Mouse (Mus musculus) urinary bladder, adult 2 months (tissue): Measurements from ENCODE around the gene Mllt3. TPM values are rescaled to one million over a fixed set of nuclear protein-coding genes. Genes with fewer than 3 reads are reported as not detected.

Experiments used
- DNase-seq: peaks from one replicate; pipeline ENCODE4 v3.0.0; 2022; ENCODE audit warnings: low spot score
- polyA plus RNA-seq: library from polyadenylated mRNA; depleted of rRNA; stranded (reverse); fragments of >200 nt; gene quantifications from 2 replicates; pipeline ENCODE4 v1.2.3, GENCODE M21; 2012; rRNA removed

Gene Mllt3
- 13.9 and 17.1 TPM in 2 replicates for polyA plus RNA-seq

DNA sequence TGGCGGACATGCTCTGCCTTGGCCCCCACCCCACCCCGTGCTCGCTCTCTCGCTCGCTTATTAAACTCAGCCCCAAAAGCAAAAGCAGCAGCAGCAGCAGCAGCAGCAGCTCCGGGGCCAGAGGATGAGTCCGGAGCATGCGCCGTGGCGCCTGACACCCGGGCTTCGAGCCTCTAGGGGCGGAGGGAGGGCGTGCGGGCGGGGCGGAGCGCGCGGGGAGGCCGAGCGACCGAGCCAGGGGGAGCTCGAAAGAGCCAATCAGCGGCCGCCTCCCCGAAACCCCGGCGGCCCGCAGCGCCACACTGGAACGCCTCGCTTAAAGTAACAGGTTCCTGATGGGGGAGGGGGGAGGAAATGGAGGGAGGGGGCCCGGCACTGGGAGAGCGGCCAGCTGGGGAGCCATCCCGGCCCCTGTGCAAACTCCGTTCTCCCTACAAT is at the start of gene Mllt3:
TSS of gene Mllt3 (minus strand) at position 149 of the 438 bp plus-strand sequence.
- peak; percentile 85 for DNase-seq

DNA sequence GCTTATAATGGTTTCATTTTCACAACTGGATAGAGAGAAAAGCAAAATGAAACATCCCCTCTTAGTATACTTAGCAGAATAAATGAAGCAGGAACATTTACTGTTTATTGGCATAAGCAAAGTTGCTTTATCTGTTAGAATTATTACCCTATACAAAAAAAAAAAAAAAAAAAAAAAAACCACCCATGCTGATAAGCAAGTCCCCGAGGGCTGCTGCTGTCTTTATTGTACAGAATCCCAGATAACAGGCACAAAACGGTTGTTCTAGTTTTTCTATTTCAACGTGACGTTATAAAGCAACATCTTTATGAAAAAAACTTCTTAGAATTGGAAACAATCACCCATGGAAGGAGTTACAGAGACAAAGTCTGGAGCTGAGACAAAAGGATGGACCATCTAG is 49.2 kb upstream of the Mllt3 start:
- DNase-seq, result no peak

DNA sequence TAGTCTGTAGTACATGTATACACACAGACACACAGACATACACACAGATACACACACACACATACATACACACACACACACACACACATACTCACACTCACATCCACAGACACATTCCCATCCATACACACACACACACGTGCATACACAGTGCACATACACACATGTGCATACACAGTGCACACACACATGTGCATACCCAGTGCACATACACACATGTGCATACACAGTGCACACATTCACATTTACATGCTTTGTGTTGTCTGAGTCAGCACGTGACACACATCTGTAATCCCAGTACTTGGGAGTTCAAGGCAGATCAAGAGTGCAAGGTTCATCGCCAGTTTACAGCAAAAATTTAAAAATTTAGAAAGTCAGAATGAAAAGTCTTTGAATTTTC is 48.7 kb upstream of the Mllt3 start:
- DNase-seq, result no peak

DNA sequence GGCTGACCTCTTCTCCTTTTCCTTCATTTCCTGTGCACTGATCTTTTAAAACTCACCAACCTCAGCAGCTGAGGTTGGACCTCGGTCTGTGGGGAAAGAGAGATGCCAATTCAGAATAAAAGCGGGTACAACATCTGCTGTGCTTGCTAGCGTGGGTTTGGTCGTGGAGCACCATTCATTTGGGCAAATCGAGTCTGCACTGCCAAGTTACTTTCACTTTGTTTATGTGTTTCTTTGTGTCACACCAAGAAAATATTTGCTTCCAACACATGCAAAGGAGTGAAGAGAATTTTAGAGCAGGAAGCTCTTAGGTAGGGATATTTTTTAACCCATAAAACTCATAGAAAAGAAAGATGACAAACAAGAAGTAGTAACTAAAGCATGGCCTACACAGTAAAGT is 48.3 kb upstream of the Mllt3 start:
- no peak for DNase-seq

DNA sequence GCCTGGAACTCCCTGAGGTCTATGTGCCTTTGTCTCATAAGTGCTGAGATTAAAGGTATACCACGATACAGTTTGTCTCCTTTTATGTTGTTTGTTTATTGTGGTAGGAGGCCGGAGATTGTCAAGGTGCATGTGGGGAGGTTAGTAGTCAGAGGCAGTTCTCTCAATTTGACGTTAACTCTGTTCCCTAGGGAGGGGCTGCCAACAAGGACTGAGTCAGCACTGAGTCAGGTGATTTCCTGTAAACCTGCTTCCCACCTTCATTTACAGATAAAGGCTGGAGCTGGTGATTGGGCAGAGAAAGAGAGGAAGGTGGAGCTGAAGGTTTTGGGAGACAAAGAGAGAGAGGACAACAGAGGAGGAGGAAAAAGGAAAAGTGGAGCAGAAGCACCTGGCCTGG is 45.8 kb upstream of the Mllt3 start:
- no peak for DNase-seq

DNA sequence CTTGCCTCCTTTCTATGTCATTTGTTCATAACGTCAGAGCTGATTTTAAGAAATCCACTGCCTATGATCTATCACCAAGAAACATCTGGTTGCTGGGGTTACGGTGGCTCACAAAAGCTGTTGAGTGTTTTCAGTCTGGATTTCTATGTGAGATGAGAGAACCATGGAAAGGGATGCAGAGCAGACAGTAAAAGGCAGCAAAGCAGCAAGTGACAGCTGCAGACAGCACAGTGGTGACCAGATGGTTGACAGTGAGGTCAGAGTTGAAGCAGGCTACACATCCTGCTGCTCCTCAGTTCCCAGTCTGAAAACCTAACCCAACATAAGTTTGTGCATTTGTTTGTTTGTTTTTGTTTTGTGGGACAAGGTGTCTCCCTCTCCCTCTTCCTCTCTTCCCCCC is 42.2 kb upstream of the Mllt3 start:
- no peak for DNase-seq

DNA sequence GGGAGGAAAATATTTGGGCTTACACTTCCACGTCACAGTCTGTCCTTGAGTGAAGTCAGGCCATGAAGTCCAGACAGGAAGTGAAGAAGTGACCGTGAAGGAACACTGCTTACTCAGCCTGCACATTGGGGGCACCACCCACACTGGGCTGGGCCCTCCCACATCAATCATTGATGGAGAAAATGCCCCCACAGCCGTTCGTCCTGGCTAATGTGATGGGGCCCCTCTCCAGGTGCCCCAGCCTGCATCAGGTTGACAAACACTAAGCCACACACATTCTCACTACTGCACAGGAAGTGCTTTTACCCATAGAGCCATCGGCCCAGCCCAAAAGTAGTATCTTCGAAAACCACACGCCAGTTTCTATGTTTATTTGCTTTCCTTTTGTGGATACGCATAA is 13.1 kb upstream of the Mllt3 start:
- no peak for DNase-seq

DNA sequence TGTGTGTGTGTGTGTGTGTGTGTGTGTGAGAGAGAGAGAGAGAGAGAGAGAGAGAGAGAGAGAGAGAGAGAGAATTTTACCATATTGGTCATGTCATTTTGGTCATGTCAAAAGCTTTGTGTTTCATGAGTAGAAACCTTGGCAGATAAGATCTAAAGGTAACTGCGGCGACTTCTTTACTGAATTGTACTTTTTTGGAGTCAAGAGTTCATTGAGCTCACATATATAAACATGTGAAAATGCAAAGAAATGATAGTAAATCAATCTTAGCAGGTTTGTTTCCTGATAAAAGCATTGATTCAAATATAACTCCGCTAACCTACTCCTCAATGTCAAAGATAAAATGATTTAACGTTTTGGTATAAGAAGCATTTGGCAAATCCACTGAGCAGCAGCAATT is 12.0 kb upstream of the Mllt3 start:
- DNase-seq, result no peak

DNA sequence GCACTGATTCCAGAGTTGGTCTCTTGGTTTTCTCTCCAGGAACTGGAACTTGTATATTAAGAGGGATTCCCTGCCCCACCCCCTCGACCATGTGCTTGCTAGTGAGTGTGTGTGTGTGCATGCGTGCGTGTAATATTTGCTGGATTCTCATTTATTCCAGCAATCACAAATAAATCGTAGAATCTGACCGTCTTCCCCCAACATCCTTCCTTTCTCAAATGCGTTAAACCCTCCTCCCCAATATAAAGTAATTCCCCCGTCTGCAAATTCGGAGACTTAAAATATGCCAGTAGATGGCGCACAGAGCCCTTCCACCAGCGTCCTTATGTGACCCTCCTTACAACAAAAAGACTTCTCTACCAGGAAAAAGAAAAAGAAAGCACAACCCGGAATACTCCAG is 2.2 kb upstream of the Mllt3 start:
- no peak for DNase-seq

DNA sequence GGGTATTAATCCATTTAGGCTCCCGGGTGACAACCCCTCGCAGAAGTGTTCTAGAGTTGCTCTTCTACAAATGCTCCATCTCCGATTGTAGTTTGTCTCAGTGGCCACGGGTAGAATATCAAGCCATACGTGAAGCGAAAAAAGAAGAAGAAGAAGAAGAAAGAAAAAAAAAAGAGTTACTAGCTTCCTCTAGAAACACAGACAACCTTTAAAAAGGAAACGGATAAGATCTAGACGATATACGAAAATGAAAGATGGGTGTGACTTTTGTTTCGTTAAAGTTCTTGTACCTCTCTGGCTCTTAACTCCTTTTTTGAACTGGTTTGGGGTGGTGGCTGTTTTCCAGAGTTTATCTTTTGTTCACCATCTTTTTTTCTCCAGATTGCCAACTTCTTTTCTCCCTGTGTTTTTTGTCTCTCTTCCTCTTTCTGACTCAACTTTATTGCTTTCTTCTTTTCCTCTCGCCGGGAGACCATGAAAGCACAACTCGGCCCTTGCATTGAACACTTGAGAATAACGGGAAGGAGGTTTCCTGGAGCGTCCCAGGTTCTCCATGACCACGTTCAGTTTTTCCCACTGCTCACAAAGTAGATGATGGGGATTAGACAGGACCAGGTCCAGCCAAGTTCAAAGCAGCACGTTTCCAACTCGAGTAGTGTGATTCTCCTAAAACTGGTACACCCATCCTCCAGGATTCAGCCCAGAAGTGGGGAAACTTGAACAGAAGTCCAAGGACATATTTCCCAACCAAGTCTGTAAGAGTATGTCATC is 1.4 kb upstream of the Mllt3 start:
- DNase-seq, result no peak

DNA sequence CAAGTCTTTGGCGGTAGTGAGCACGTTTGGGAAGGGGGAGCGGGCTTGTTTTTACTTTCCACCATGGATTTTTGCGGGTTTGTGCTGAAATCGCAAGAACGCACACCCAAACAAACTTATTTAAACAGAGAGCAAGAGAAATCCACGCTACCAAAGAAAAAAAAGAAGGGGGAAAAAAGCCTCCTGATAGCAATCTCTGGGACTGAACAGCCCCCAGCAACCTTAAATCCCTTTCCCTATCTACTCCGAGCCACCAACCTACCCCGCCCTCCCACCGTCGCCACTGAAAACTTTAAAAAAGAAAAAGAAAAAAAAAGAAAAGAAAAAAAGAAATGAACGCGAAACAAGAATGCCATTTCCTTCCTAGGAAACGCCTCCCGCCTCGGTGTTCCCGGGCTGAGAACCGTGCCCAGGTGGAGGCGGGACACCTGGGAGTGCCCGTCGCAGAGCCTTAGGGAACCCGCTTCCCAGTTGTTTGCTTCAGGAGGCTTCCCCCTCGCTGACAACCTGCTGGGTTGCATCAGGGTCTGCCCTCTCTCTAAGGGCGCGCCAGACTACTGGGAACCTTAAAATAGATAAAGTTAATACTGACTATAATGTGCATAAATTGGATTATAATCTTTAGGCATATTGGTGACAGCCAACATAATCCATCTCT is 694 bp upstream of the Mllt3 start:
- DNase-seq, result no peak

DNA sequence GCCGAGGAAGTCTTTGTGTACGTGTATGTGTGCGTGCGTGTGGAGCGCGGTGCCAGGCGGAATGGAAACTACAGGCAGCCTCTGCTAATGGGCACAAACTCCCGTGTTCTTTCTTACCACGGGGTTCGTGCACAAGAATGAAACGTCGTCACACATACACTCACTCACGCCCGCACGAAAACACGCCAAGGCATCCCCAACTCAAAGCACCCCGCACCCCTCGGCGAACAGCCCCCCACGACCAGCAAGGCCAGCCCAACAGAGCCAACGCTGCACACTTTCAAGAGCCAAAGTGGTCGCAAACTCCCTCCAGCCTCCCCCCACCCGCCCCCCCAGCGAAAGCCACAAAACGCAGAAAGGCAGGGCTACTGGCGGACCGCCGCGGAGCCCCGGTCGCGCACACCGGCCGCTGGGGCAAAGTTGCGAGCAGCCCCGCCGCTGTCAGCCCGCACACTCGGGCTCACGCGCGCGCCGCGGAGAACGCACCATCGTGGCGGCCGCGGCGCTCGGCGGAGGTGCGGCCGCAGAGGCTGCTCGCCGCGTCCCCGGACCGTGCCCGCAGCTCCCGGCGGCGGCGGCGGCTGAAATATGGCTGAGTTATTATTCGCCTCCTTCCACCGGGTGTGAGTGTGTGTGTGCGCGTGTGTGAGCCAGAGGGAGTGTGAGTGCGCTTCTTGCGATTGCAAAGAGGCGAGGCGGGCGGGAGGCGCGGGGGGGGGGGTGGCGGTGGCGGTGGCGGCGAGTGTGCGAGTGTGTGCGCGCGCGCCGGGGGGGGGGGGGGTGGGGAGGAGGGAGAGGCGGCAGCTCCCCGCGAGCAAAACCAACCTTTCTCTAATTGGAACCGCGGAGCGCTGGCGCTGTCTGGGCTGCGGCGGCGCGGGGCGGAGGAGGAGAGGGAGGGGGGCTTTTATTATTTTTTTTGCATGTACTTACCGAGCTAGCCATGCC is 739 bp downstream of the Mllt3 start:
- peak; percentile 48 for DNase-seq

DNA sequence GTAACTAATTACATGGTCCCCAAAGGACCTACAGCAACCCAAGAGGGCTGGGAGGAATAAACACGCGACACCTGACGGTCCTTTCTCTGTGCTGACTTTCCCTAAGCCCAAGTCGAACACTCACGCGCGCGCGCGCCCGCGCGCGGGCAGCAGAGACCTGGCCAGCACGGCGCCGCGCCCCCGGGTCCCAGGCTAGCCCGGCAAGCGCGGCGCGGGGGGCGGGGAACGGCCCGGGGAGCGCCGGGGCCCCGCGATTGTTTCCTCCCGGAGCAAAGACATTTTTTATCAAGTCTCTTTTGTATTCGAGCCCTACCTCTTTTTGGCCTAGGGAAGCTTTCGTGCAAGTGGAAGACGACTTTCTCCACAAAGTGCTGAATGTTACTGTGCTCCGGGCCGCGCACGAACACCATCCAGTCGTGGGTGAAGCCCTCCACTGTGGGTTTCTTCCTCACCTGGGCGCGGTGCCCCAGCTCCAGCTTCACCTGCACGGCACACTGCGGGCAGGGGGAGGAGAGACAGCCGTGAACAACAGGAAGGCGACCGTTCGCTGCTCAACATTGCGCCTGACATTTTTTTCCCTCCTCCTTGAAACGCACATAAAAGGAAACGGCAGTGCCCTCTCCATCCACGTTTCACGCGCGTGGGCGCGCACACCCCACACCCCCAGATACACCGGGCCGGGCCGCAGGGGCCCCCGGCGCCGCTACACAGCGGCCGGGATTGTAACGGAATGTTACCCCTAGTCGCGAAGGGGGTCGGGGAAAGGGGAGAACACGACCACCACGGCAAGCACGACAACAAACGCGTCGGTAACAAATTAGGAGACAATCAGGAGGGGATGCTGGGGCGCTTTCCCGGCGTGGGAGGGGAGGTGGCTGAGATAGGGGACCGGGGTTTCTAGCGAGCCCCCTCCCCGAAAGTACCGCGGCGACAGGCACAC is 1.7 kb downstream of the Mllt3 start:
- peak; percentile 34 for DNase-seq

DNA sequence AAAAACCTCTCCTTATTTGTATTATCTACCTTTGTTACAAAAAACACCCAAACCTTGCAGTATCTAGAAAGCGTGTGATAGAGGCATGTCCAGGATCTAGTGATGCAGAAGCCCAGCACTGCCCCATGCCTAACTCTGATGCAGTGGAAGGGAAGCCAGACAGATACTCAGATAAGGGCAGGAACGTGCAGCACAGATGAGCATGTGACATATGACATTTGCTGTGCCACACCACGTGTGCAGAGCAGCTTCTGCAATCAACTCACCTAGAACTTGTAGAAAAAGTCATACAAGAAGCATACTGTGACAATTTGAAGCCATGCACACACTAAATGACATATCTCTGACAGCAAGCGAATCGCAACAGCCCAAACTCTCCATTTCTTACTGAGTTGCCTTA is 9.6 kb downstream of the Mllt3 start:
- DNase-seq, result no peak

DNA sequence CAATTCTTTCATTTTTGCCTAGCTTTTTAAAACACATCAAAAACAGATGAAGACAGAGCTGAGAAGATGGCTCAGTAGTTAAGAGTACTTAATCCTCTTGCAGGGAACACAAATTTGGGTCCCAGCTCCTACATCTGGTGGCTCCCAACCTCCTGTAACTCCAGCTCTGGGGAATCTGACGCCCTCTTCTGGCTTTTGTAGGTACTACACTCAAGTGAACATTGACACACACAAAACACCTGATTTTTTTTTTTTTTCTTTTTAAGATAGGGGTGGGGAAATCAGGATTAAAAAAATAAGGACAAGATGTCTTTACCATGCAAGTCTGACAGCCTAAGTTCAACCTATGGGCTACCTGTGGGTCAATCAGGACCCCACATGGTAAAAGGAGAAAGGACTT is 10.5 kb downstream of the Mllt3 start:
- DNase-seq, result no peak

DNA sequence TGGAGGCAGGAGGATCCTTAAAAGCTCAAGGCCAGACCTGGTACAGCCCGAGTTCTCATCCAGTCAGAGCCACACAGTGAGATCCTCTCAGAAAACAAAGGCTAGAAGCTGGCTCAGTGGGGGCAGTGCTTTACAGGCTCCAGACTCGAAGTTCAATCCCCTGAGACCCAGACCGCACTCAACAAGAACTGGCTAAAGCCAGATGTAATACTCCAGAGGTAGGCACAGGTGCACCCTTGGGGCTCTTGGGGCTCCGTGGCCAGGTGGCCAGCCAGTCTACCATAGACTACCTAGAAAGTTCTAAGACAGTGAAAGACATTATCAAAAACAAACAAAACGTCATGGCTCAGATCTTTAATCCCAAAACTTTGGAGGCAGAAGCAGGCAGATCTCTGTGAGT is 12.7 kb downstream of the Mllt3 start:
- DNase-seq, result no peak

DNA sequence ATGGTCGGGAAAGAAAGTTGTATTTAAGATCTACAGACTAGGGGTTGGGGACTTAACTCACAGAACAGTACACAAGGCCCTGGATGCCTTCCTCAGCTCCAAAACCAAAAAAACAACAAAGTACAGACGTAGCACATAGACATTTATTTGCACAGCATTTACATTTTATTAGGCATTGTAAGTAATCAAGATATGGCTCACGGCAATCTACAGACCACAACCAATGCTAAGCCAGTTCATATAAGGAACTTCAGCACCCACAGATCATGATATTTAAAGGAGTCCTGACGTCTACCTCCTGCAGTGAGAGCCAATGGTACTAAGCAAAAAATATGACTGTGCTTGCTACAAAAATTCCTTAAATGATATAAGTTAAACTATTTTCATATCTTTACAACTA is 13.5 kb downstream of the Mllt3 start:
- DNase-seq, result no peak

DNA sequence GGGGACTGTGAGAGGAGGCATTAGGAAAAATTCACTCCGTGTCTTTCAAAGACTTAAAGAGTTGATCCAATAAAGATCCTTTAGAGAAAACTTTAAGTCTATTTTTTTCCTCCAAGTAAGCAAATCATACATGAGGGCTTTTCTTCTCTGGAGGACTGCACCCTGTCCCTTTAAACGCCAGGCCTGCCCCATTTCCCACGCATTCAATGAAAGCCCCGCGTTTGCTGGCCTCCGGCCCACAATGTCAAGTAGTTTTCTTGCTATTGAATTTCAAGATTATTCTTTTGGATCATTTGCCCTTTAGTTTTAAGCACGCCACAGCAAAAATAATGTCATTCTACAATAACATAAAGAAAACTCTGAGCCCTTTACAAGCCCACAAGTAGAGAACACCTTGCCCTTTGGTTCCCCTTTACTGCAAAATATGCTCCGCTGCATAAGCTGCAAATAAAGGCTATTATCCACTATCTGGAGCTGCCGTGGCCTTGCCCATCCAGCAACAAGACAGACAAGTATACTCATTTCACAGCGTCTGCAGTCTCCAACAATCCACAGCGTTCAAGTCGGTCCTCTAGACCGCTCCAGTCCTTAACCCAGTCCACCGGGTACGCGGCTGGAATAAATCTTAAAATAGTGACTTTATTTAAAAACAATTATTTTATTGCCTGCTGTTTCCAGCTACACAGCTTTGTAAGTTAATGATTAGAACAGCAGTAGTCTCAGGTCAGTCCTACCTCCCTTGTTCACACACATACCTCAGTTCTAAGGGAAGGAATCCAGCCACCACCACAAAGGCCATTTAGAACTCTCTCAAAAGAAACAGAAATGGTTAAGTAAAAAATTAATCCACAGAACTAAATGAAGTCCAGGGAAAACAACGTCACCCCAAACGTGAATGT is 15.5 kb downstream of the Mllt3 start:
- DNase-seq, result no peak

DNA sequence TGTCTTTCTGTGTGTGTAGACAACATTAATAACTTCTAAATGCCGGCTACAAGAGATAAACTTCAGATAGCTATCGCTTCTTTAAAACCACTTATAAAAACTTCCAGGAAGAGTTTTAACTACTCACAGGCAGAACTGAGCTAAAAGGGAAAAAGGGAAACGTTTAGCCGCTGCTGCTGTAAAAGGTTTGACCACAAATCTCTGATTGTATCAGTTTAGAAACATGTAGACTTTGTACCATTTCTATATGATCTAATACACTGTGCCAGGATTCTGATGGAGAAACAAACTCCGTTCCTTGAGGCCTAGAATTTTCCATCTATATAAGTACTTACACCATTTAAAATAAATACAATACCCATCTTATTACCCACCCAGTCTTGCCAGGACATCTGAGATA is 17.4 kb downstream of the Mllt3 start:
- DNase-seq, result no peak

DNA sequence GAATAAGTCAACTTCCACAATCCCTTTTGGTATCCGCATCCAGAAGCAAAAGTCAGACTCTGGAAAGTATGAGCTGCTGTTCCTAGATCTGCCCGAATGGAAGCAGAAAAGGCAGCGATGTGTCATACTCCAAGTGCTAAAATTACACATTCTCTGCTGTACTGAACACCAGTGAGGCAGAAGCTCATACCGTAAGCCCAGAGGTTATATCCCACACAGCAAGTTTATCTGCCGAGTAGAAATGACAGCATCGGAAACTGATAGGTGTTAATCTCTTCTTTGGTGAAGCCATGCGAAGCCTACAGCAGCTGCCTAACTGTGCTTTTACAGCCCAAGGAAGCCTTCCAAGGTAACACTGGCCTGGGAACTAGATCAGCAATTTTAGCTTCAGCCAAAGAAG is 17.9 kb downstream of the Mllt3 start:
- DNase-seq, result no peak
